7 mouse cellular contexts compared by ENCODE assay signal in genomic region chr4:82344787-82345186, GRCm38 (mm10).
A peak's percentile ranks its signal among the peaks of the same experiment; 100 is the strongest.
DNase-seq lines count a peak whose midpoint lies in the region; ATAC-seq lines count a peak whose summit lies in the region.

No protein-coding gene starts in this region.

- no peak overlapping the region for H3K4me2 ChIP-seq in forebrain, embryonic 15.5 days (replicated peaks)
- H3K4me2 ChIP-seq in limb, embryonic 12.5 days = no peak overlapping the region; the same call in 1 of the 2 replicates
- H3K4me2 ChIP-seq in neural tube, embryonic 14.5 days (ENCODE audit: low read depth, low read length) = no peak overlapping the region

- DNase-seq in NIH3T3 (ENCODE audit: low read depth) = peak; percentile 56
- DNase-seq in adrenal gland, adult 18-20 months (ENCODE audit: low spot score in 2 of 2) = peak; percentile 40 to 64
- peak; percentile 4 for DNase-seq in hindbrain, embryonic 10.5 days (ENCODE audit: low spot score)
- DNase-seq in thymus, postnatal 4 days = no peak

- 7% methylated on average over 4 of the region's 4 CpGs for WGBS in forebrain, embryonic 15.5 days
- 13% methylated on average over 4 of the region's 4 CpGs for WGBS in hindbrain, embryonic 10.5 days
- 4% methylated on average over 4 of the region's 4 CpGs for WGBS in limb, embryonic 12.5 days
- WGBS in neural tube, embryonic 14.5 days = 3% methylated on average over 4 of the region's 4 CpGs

- H3K9ac ChIP-seq in forebrain, embryonic 15.5 days (replicated peaks) = 0 out of 2 replicates have a peak overlapping the region, but pooled peaks have one; percentile 13
- H3K9ac ChIP-seq in limb, embryonic 12.5 days (replicated peaks) = no peak overlapping the region
- no peak overlapping the region for H3K9ac ChIP-seq in neural tube, embryonic 14.5 days (replicated peaks; ENCODE audit: low read depth, low read length)

- H3K36me3 ChIP-seq in forebrain, embryonic 15.5 days = peaks cover 8% of the 10 kb centered on the region
- H3K36me3 ChIP-seq in hindbrain, embryonic 10.5 days = no peaks in the 10 kb centered on the region; the same call in 1 of the 2 replicates
- peaks cover 28% of the 10 kb centered on the region for H3K36me3 ChIP-seq in limb, embryonic 12.5 days
- 0 out of 2 replicates have a peak, but pooled peaks cover under 1% of the 10 kb centered on the region for H3K36me3 ChIP-seq in neural tube, embryonic 14.5 days (ENCODE audit: control insufficient read depth, insufficient read depth, low read length)

- peaks cover 47% of the 10 kb centered on the region for H3K4me1 ChIP-seq in forebrain, embryonic 15.5 days
- H3K4me1 ChIP-seq in hindbrain, embryonic 10.5 days (replicated peaks) = peaks cover 22% of the 10 kb centered on the region
- H3K4me1 ChIP-seq in limb, embryonic 12.5 days (replicated peaks) = peaks cover 21% of the 10 kb centered on the region
- peaks cover 19% of the 10 kb centered on the region for H3K4me1 ChIP-seq in neural tube, embryonic 14.5 days (ENCODE audit: control insufficient read depth, insufficient read depth, low read length)

- no peak overlapping the region for H3K4me3 ChIP-seq in forebrain, embryonic 15.5 days
- no peak overlapping the region for H3K4me3 ChIP-seq in hindbrain, embryonic 10.5 days
- H3K4me3 ChIP-seq in limb, embryonic 12.5 days (replicated peaks) = no peak overlapping the region
- no peak overlapping the region for H3K4me3 ChIP-seq in neural tube, embryonic 14.5 days (ENCODE audit: low read depth, low read length)

- H3K27me3 ChIP-seq in forebrain, embryonic 15.5 days = no peaks in the 10 kb centered on the region
- H3K27me3 ChIP-seq in hindbrain, embryonic 10.5 days (ENCODE audit: insufficient read depth, poor library complexity, severe bottlenecking) = no peaks in the 10 kb centered on the region
- no peaks in the 10 kb centered on the region for H3K27me3 ChIP-seq in limb, embryonic 12.5 days
- no peaks in the 10 kb centered on the region for H3K27me3 ChIP-seq in neural tube, embryonic 14.5 days (ENCODE audit: control insufficient read depth, insufficient read depth, low read length)

- ATAC-seq in forebrain, embryonic 15.5 days (replicated peaks) = peak; percentile 81
- ATAC-seq in limb, embryonic 12.5 days (ENCODE audit: insufficient number of reproducible peaks, insufficient read depth, low FRiP score, low TSS enrichment, low read depth) = peak; percentile 78; the same call in 1 of the 2 replicates
- ATAC-seq in neural tube, embryonic 14.5 days (ENCODE audit: low read depth) = peak; percentile 83

- no peaks in the 10 kb centered on the region for H3K9me3 ChIP-seq in forebrain, embryonic 15.5 days
- H3K9me3 ChIP-seq in hindbrain, embryonic 10.5 days = no peaks in the 10 kb centered on the region
- no peaks in the 10 kb centered on the region for H3K9me3 ChIP-seq in limb, embryonic 12.5 days
- no peaks in the 10 kb centered on the region for H3K9me3 ChIP-seq in neural tube, embryonic 14.5 days (ENCODE audit: control insufficient read depth, low read length)

- H3K27ac ChIP-seq in forebrain, embryonic 15.5 days (replicated peaks) = peak overlapping the region; percentile 70
- H3K27ac ChIP-seq in hindbrain, embryonic 10.5 days = peak overlapping the region; percentile 47; the same call in 1 of the 2 replicates
- peak overlapping the region; percentile 72 for H3K27ac ChIP-seq in limb, embryonic 12.5 days
- no peak overlapping the region for H3K27ac ChIP-seq in neural tube, embryonic 14.5 days (ENCODE audit: low read depth, low read length)
